Mouse (Mus musculus) lung, postnatal 36 days (tissue): ENCODE results near the gene Cdcp1.

Experiments used
- DNase-seq: peaks from one replicate; pipeline ENCODE4 v3.0.0; 2022; ENCODE audit warnings: mixed read lengths

Cdcp1 gene

GRCm38 (mm10) chr9:123215621-123216440 lies at the start of gene Cdcp1:
Gene Cdcp1 (minus strand): TSS chr9:123216038.
- DNase-seq, result peak; percentile 67

- DNase-seq, result peak; percentile 87
These were observed 44.8 kb upstream of the Cdcp1 start, which contains the start of gene Tmem158 for GRCm38 (mm10) chr9:123260611-123261021. Gene Tmem158 (minus strand): TSS chr9:123260764.

- peak; percentile 86 for DNase-seq
These were observed 44.2 kb upstream of the Cdcp1 start for GRCm38 (mm10) chr9:123259896-123260610.

- no peak for DNase-seq
These were observed 43.6 kb upstream of the Cdcp1 start for GRCm38 (mm10) chr9:123259461-123259895.

GRCm38 (mm10) chr9:123258796-123259195 lies 43.0 kb upstream of the Cdcp1 start:
- no peak for DNase-seq

- no peak for DNase-seq
These were observed 39.9 kb upstream of the Cdcp1 start for GRCm38 (mm10) chr9:123255736-123256135.

GRCm38 (mm10) chr9:123247992-123248391 lies 32.2 kb upstream of the Cdcp1 start:
- DNase-seq, result no peak

- no peak for DNase-seq
These were observed 29.3 kb upstream of the Cdcp1 start for GRCm38 (mm10) chr9:123245146-123245545.

GRCm38 (mm10) chr9:123243988-123244387 lies 28.1 kb upstream of the Cdcp1 start:
- DNase-seq, result no peak

- no peak for DNase-seq
These were observed 25.4 kb upstream of the Cdcp1 start for GRCm38 (mm10) chr9:123241191-123241590.

- no peak for DNase-seq
These were observed 24.9 kb upstream of the Cdcp1 start for GRCm38 (mm10) chr9:123240751-123241150.

GRCm38 (mm10) chr9:123240271-123240670 lies 24.4 kb upstream of the Cdcp1 start:
- DNase-seq, result no peak

GRCm38 (mm10) chr9:123239651-123240050 lies 23.8 kb upstream of the Cdcp1 start:
- DNase-seq, result peak; percentile 32

GRCm38 (mm10) chr9:123238256-123239045 lies 22.6 kb upstream of the Cdcp1 start:
- no peak for DNase-seq

GRCm38 (mm10) chr9:123237739-123238138 lies 21.9 kb upstream of the Cdcp1 start:
- DNase-seq, result peak; percentile 74

- DNase-seq, result no peak
These were observed 19.8 kb upstream of the Cdcp1 start for GRCm38 (mm10) chr9:123235621-123236020.

- DNase-seq, result peak; percentile 34
These were observed 14.0 kb upstream of the Cdcp1 start for GRCm38 (mm10) chr9:123229826-123230225.

- DNase-seq, result no peak
These were observed 12.8 kb upstream of the Cdcp1 start for GRCm38 (mm10) chr9:123228671-123229070.

GRCm38 (mm10) chr9:123227106-123227750 lies 11.4 kb upstream of the Cdcp1 start:
- DNase-seq, result no peak

GRCm38 (mm10) chr9:123224863-123225431 lies 9.1 kb upstream of the Cdcp1 start:
- peak; percentile 6 for DNase-seq

- no peak for DNase-seq
These were observed 4.0 kb upstream of the Cdcp1 start for GRCm38 (mm10) chr9:123219826-123220225.

- no peak for DNase-seq
These were observed 2.5 kb downstream of the Cdcp1 start for GRCm38 (mm10) chr9:123213371-123213770.
